Mouse (Mus musculus) urinary bladder, postnatal 4 days (tissue): ENCODE results near the gene Ttc28.

Source experiments
- DNase-seq, 2 experiments: peaks; one replicate each; pipeline ENCODE4 v3.0.0; 2021 to 2022; ENCODE audit warnings: low spot score in 2 of 2

The Ttc28 gene

GRCm38 (mm10) chr5:111163377-111163776, 283.8 kb downstream of the Ttc28 start:
- DNase-seq = no peak

GRCm38 (mm10) chr5:111164348-111164920, 284.8 kb downstream of the Ttc28 start:
- DNase-seq = no peak

- no peak for DNase-seq
Observed at GRCm38 (mm10) chr5:111170383-111170782, 290.8 kb downstream of the Ttc28 start.

- DNase-seq = no peak
Observed at GRCm38 (mm10) chr5:111175410-111175809, 295.8 kb downstream of the Ttc28 start.

GRCm38 (mm10) chr5:111175842-111176241, 296.2 kb downstream of the Ttc28 start:
- no peak for DNase-seq

GRCm38 (mm10) chr5:111176441-111176840, 296.8 kb downstream of the Ttc28 start:
- DNase-seq = no peak

GRCm38 (mm10) chr5:111178324-111179076, 298.9 kb downstream of the Ttc28 start:
- DNase-seq = no peak

- DNase-seq = no peak
Observed at GRCm38 (mm10) chr5:111179651-111180050, 300.0 kb downstream of the Ttc28 start.

GRCm38 (mm10) chr5:111180091-111181053, 300.8 kb downstream of the Ttc28 start:
- DNase-seq = no peak

- DNase-seq = no peak
Observed at GRCm38 (mm10) chr5:111181204-111181912, 301.8 kb downstream of the Ttc28 start.

- DNase-seq = no peak
Observed at GRCm38 (mm10) chr5:111186600-111186999, 307.0 kb downstream of the Ttc28 start.

GRCm38 (mm10) chr5:111191972-111192371, 312.4 kb downstream of the Ttc28 start:
- no peak for DNase-seq

GRCm38 (mm10) chr5:111194829-111195228, 315.2 kb downstream of the Ttc28 start:
- DNase-seq = no peak

- no peak for DNase-seq
Observed at GRCm38 (mm10) chr5:111195488-111196485, 316.2 kb downstream of the Ttc28 start.

- DNase-seq = no peak
Observed at GRCm38 (mm10) chr5:111197727-111198126, 318.1 kb downstream of the Ttc28 start.

- DNase-seq = no peak
Observed at GRCm38 (mm10) chr5:111200167-111200840, 320.7 kb downstream of the Ttc28 start.

GRCm38 (mm10) chr5:111200915-111201610, 321.5 kb downstream of the Ttc28 start:
- no peak for DNase-seq

GRCm38 (mm10) chr5:111204221-111204620, 324.6 kb downstream of the Ttc28 start:
- no peak for DNase-seq

- no peak for DNase-seq
Observed at GRCm38 (mm10) chr5:111204976-111205586, 325.5 kb downstream of the Ttc28 start.
